ENCODE assay signal across 18 mouse cellular contexts in genomic region chr3:83097586-83097985, GRCm38 (mm10). TPM values are rescaled to one million over a fixed set of nuclear protein-coding genes. Genes with fewer than 3 reads are reported as not detected.
DNase-seq lines count a peak whose midpoint lies in the region; ATAC-seq lines count a peak whose summit lies in the region.
"Had no signal": no experiment of that assay in that cellular context is flagged by ENCODE, and none has a peak within 500 bp of the region (broad histone marks: within the 10 kb centered on the region; RNA-seq: fewer than 3 reads in every experiment).

No protein-coding gene starts in this region.

- H3K27me3 ChIP-seq in hindbrain, embryonic 11.5 days (ENCODE audit: control insufficient read depth, insufficient read depth, low read length) = no peaks in the 10 kb centered on the region
- H3K27me3 ChIP-seq in hindbrain, embryonic 12.5 days = 0 out of 2 replicates have a peak, but pooled peaks cover 2% of the 10 kb centered on the region
- H3K27me3 ChIP-seq in forebrain, embryonic 15.5 days = no peaks in the 10 kb centered on the region
- no peaks in the 10 kb centered on the region for H3K27me3 ChIP-seq in midbrain, embryonic 11.5 days (ENCODE audit: control insufficient read depth, insufficient read depth, low read length)
- peaks cover 9% of the 10 kb centered on the region; the same call in 1 of the 2 replicates for H3K27me3 ChIP-seq in neural tube, embryonic 13.5 days
- H3K27me3 ChIP-seq: embryonic facial prominence, embryonic 15.5 days had no signal

- no peak overlapping the region for H3K4me3 ChIP-seq in hindbrain, embryonic 11.5 days (ENCODE audit: low read depth, low read length)
- H3K4me3 ChIP-seq in hindbrain, embryonic 12.5 days = no peak overlapping the region
- no peak overlapping the region for H3K4me3 ChIP-seq in forebrain, embryonic 15.5 days
- H3K4me3 ChIP-seq in midbrain, embryonic 11.5 days (ENCODE audit: low read depth, low read length) = no peak overlapping the region
- H3K4me3 ChIP-seq in neural tube, embryonic 13.5 days = no peak overlapping the region
- H3K4me3 ChIP-seq: embryonic facial prominence, embryonic 15.5 days had no signal

- H3K4me2 ChIP-seq in hindbrain, embryonic 11.5 days (replicated peaks; ENCODE audit: low read depth, low read length) = no peak overlapping the region
- no peak overlapping the region for H3K4me2 ChIP-seq in hindbrain, embryonic 12.5 days (replicated peaks)
- H3K4me2 ChIP-seq in forebrain, embryonic 15.5 days (replicated peaks) = peak overlapping the region; percentile 57; the same call in 1 of the 2 replicates
- peak overlapping the region; percentile 20; the same call in 1 of the 2 replicates for H3K4me2 ChIP-seq in midbrain, embryonic 11.5 days
- no peak overlapping the region for H3K4me2 ChIP-seq in neural tube, embryonic 13.5 days

- no peaks in the 10 kb centered on the region for H3K9me3 ChIP-seq in hindbrain, embryonic 11.5 days (ENCODE audit: control insufficient read depth, low read length)
- H3K9me3 ChIP-seq in hindbrain, embryonic 12.5 days (replicated peaks) = no peaks in the 10 kb centered on the region
- H3K9me3 ChIP-seq in forebrain, embryonic 15.5 days = no peaks in the 10 kb centered on the region
- H3K9me3 ChIP-seq in midbrain, embryonic 11.5 days (ENCODE audit: control insufficient read depth, low read length) = no peaks in the 10 kb centered on the region
- no peaks in the 10 kb centered on the region for H3K9me3 ChIP-seq in neural tube, embryonic 13.5 days
- H3K9me3 ChIP-seq: embryonic facial prominence, embryonic 15.5 days had no signal

- 0 out of 2 replicates have a peak, but pooled peaks cover 5% of the 10 kb centered on the region for H3K4me1 ChIP-seq in hindbrain, embryonic 11.5 days (replicated peaks; ENCODE audit: control insufficient read depth, insufficient read depth, low read length)
- H3K4me1 ChIP-seq in hindbrain, embryonic 12.5 days = peaks cover 24% of the 10 kb centered on the region
- peaks cover 29% of the 10 kb centered on the region for H3K4me1 ChIP-seq in forebrain, embryonic 15.5 days
- peaks cover 17% of the 10 kb centered on the region for H3K4me1 ChIP-seq in midbrain, embryonic 11.5 days (ENCODE audit: control insufficient read depth, insufficient read depth, low read length)
- H3K4me1 ChIP-seq in neural tube, embryonic 13.5 days (replicated peaks) = peaks cover 34% of the 10 kb centered on the region

- DNase-seq in hindbrain, embryonic 11.5 days (ENCODE audit: low spot score) = peak; percentile 18
- peak; percentile 86 for DNase-seq in midbrain, embryonic 11.5 days (ENCODE audit: low spot score, missing footprints)
- DNase-seq in right cerebral cortex, adult 2 months (ENCODE audit: low spot score in 2 of 2) = no peak
- no peak for DNase-seq in yolk sac, embryonic 10.5 days (ENCODE audit: low spot score)
- no peak for DNase-seq in kidney, adult 18-20 months
- DNase-seq: adrenal gland, postnatal 14 days; cerebellum, adult 9-10 months; gastrocnemius, postnatal 10 days; heart, adult 18-20 months; kidney, adult 9 months; lung, adult 18-20 months; lung, postnatal 4 days; spleen, adult 18-20 months; thymus, adult 2 months had no signal

- WGBS in hindbrain, embryonic 11.5 days = 44% methylated on average over 6 of the region's 6 CpGs
- WGBS in hindbrain, embryonic 12.5 days = 39% methylated on average over 6 of the region's 6 CpGs
- WGBS in forebrain, embryonic 15.5 days = 6% methylated on average over 6 of the region's 6 CpGs
- 28% methylated on average over 6 of the region's 6 CpGs for WGBS in midbrain, embryonic 11.5 days
- WGBS in neural tube, embryonic 13.5 days = 20% methylated on average over 6 of the region's 6 CpGs

- 0 out of 2 replicates have a peak overlapping the region, but pooled peaks have one; percentile 14 for H3K27ac ChIP-seq in hindbrain, embryonic 11.5 days (ENCODE audit: low read depth, low read length)
- no peak overlapping the region for H3K27ac ChIP-seq in hindbrain, embryonic 12.5 days
- 0 out of 2 replicates have a peak overlapping the region, but pooled peaks have one; percentile 12 for H3K27ac ChIP-seq in forebrain, embryonic 15.5 days (replicated peaks)
- H3K27ac ChIP-seq in midbrain, embryonic 11.5 days (ENCODE audit: low read depth, low read length) = peak overlapping the region; percentile 48; the same call in 1 of the 2 replicates
- H3K27ac ChIP-seq in neural tube, embryonic 13.5 days (replicated peaks) = 0 out of 2 replicates have a peak overlapping the region, but pooled peaks have one; percentile 20
- H3K27ac ChIP-seq: embryonic facial prominence, embryonic 15.5 days had no signal

- no peak for ATAC-seq in hindbrain, embryonic 11.5 days (ENCODE audit: low FRiP score)
- ATAC-seq in hindbrain, embryonic 12.5 days (ENCODE audit: low FRiP score) = no peak
- 0 out of 2 replicates have a peak, but pooled peaks have one; percentile 24 for ATAC-seq in forebrain, embryonic 15.5 days (replicated peaks)
- no peak for ATAC-seq in midbrain, embryonic 11.5 days (ENCODE audit: low FRiP score)
- no peak for ATAC-seq in neural tube, embryonic 13.5 days (ENCODE audit: low read depth)

- no peak overlapping the region for H3K9ac ChIP-seq in hindbrain, embryonic 11.5 days (ENCODE audit: low read depth, low read length)
- H3K9ac ChIP-seq in hindbrain, embryonic 12.5 days = no peak overlapping the region
- no peak overlapping the region for H3K9ac ChIP-seq in forebrain, embryonic 15.5 days (replicated peaks)
- H3K9ac ChIP-seq in midbrain, embryonic 11.5 days (ENCODE audit: low read length) = no peak overlapping the region
- no peak overlapping the region for H3K9ac ChIP-seq in neural tube, embryonic 13.5 days
- H3K9ac ChIP-seq: embryonic facial prominence, embryonic 15.5 days had no signal

- no peaks in the 10 kb centered on the region for H3K36me3 ChIP-seq in hindbrain, embryonic 11.5 days (ENCODE audit: control insufficient read depth, insufficient read depth, low read length)
- H3K36me3 ChIP-seq in hindbrain, embryonic 12.5 days = no peaks in the 10 kb centered on the region
- no peaks in the 10 kb centered on the region for H3K36me3 ChIP-seq in forebrain, embryonic 15.5 days
- H3K36me3 ChIP-seq in midbrain, embryonic 11.5 days (ENCODE audit: control insufficient read depth, insufficient read depth, low read length) = no peaks in the 10 kb centered on the region
- no peaks in the 10 kb centered on the region for H3K36me3 ChIP-seq in neural tube, embryonic 13.5 days
- H3K36me3 ChIP-seq: embryonic facial prominence, embryonic 15.5 days had no signal

RNA-seq across cellular contexts. Expression of gene Dchs2, which starts 30.2 kb away (rescaled TPM):
- 1.2 and 1.6 TPM in 2 replicates for polyA plus RNA-seq in hindbrain, embryonic 11.5 days (2014; fragmentation: Nextera tagmentation; extraction: Ambion mirVana)
- polyA plus RNA-seq in hindbrain, embryonic 12.5 days (2016; fragmentation: Nextera tagmentation; extraction: Ambion mirVana) = 1.1 and 1.3 TPM in 2 replicates
- 0.42 and 0.52 TPM in 2 replicates for polyA plus RNA-seq in forebrain, embryonic 15.5 days (2015; fragmentation: Nextera tagmentation; extraction: Ambion mirVana)
- polyA plus RNA-seq in midbrain, embryonic 11.5 days (2014; fragmentation: Nextera tagmentation; extraction: Ambion mirVana) = 0.19 and 0.46 TPM in 2 replicates
- polyA plus RNA-seq in neural tube, embryonic 13.5 days (2015; fragmentation: Nextera tagmentation; extraction: Ambion mirVana) = 0.77 and 0.90 TPM in 2 replicates

RNA-seq across cellular contexts. Expression of gene Plrg1, which starts 42.3 kb away (rescaled TPM):
- 133 and 146 TPM in 2 replicates for polyA plus RNA-seq in hindbrain, embryonic 11.5 days (2014; fragmentation: Nextera tagmentation; extraction: Ambion mirVana)
- 105 and 106 TPM in 2 replicates for polyA plus RNA-seq in hindbrain, embryonic 12.5 days (2016; fragmentation: Nextera tagmentation; extraction: Ambion mirVana)
- 114 and 118 TPM in 2 replicates for polyA plus RNA-seq in forebrain, embryonic 15.5 days (2015; fragmentation: Nextera tagmentation; extraction: Ambion mirVana)
- 142 and 144 TPM in 2 replicates for polyA plus RNA-seq in midbrain, embryonic 11.5 days (2014; fragmentation: Nextera tagmentation; extraction: Ambion mirVana)
- polyA plus RNA-seq in neural tube, embryonic 13.5 days (2015; fragmentation: Nextera tagmentation; extraction: Ambion mirVana) = 109 and 110 TPM in 2 replicates

RNA-seq across cellular contexts. Expression of gene Fgb, which starts 47.9 kb away (rescaled TPM):
- polyA plus RNA-seq in hindbrain, embryonic 11.5 days (2014; fragmentation: Nextera tagmentation; extraction: Ambion mirVana) = 0.11 TPM in 1 of 2 replicates, not detected in the other
- not detected in 2 replicates for polyA plus RNA-seq in hindbrain, embryonic 12.5 days (2016; fragmentation: Nextera tagmentation; extraction: Ambion mirVana)
- 0.27 TPM in 1 of 2 replicates, not detected in the other for polyA plus RNA-seq in forebrain, embryonic 15.5 days (2015; fragmentation: Nextera tagmentation; extraction: Ambion mirVana)
- polyA plus RNA-seq in midbrain, embryonic 11.5 days (2014; fragmentation: Nextera tagmentation; extraction: Ambion mirVana) = not detected in 2 replicates
- polyA plus RNA-seq in neural tube, embryonic 13.5 days (2015; fragmentation: Nextera tagmentation; extraction: Ambion mirVana) = 0.07 and 0.08 TPM in 2 replicates

Comparison
In these comparisons a context has a peak if more than half of its experiments do, and no peak if none do; other contexts are left out.
1. DNase-seq: peak in hindbrain, embryonic 11.5 days (single experiment) and midbrain, embryonic 11.5 days (single experiment); none in right cerebral cortex, adult 2 months (0 of 2), yolk sac, embryonic 10.5 days (single experiment) and kidney, adult 18-20 months (single experiment).
2. H3K4me2 ChIP-seq: peak in forebrain, embryonic 15.5 days (single experiment) and midbrain, embryonic 11.5 days (single experiment); none in hindbrain, embryonic 11.5 days (single experiment), hindbrain, embryonic 12.5 days (single experiment) and neural tube, embryonic 13.5 days (single experiment).